Mouse (Mus musculus) small intestine, adult 2 months (tissue): Measurements from ENCODE around the gene Naglu. TPM values are rescaled to one million over a fixed set of nuclear protein-coding genes. Genes with fewer than 3 reads are reported as not detected.

ENCODE experiments used
- H3K27ac ChIP-seq: fragments of 200-500 bp; 2 replicates; pipeline ENCODE4 v1.5.1; 2012; ENCODE audit warnings: low read depth, low read length, control low read depth, inconsistent platforms; ENCODE audit not compliant: insufficient read depth
- H3K27me3 ChIP-seq: fragments of 200-500 bp; 2 replicates; pipeline ENCODE4 v1.6.1; 2012; ENCODE audit warnings: mild to moderate bottlenecking, moderate library complexity, low read length, inconsistent platforms; ENCODE audit not compliant: control insufficient read depth, insufficient read depth
- H3K36me3 ChIP-seq: fragments of 200-500 bp; 2 replicates; pipeline ENCODE4 v1.6.1; 2012; ENCODE audit warnings: mild to moderate bottlenecking, low read length, control low read depth, inconsistent platforms; ENCODE audit not compliant: control insufficient read depth, insufficient read depth
- H3K4me1 ChIP-seq: fragments of 200-500 bp; 2 replicates; pipeline ENCODE4 v1.6.1; 2012; ENCODE audit warnings: low read length, inconsistent platforms, mixed read lengths; ENCODE audit not compliant: control insufficient read depth, insufficient read depth, insufficient read length
- H3K4me3 ChIP-seq: fragments of 200-500 bp; 2 replicates; pipeline ENCODE4 v1.5.1; 2012; ENCODE audit warnings: low read depth, mild to moderate bottlenecking, control low read depth, inconsistent platforms, low read length, moderate library complexity
- CTCF ChIP-seq: fragments of 200-500 bp; IDR thresholded peaks from 2 replicates; pipeline ENCODE4 v1.5.1; 2012; ENCODE audit warnings: low read depth, mild to moderate bottlenecking, control low read depth, inconsistent platforms, low read length, moderate library complexity, mixed read lengths; ENCODE audit not compliant: insufficient replicate concordance, insufficient read length; ENCODE audit errors: extremely low read depth
- POLR2A ChIP-seq: fragments of 200-500 bp; IDR thresholded peaks from 2 replicates; pipeline ENCODE4 v1.6.1; 2012; ENCODE audit warnings: low read depth, mild to moderate bottlenecking, control low read depth, inconsistent platforms, low read length, moderate library complexity
- WGBS: fragments of 180-500 bp; shearing (Covaris S2); methylation state at CpG from one replicate; pipeline ENCODE4 v1.1.7; 2018; 5-methylcytosine and 5-hydroxymethylcytosine counted together
- polyA plus RNA-seq: library from polyadenylated mRNA; depleted of rRNA; stranded (reverse); fragments of >200 nt; gene quantifications from 2 replicates; pipeline ENCODE4 v1.2.3, GENCODE M21; 2012

Gene Naglu
- polyA plus RNA-seq, 1 experiment: 19.1 TPM

- no peak overlapping the region for H3K27ac ChIP-seq
- 96% methylated on average over 1 of the region's 1 CpGs for WGBS
These were observed 38.3 kb upstream of the Naglu start for GRCm38 (mm10) chr11:101031470-101031869.

DNA sequence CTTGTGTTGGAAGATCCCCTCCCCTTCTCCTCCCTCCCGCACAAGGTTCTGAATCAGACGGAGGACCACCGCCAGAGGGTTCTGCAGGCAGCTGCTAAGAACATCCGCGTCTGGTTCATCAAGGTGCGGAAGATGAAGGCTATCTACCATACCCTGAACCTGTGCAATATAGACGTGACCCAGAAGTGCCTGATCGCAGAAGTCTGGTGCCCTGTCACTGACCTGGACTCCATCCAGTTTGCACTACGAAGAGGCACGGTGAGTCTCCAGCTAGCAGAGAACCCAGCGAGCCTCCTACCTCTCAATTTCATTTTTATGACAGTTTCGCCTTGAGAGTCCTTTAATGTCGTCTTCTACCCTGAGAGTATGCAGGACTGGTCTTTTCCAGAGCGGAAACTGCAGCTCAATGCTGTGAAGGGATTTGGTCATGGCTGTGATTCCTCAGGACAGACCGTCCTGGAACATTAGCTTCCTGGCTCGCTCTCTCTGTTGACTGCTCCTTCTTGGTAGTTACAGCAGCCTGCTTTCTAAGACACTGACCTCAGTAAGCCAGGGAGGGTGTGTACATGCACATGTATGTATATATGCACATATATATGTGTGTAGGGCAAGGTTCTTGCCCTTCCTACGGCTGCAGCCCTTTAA is 35.8 kb upstream of the Naglu start:
- Histone ChIP-seq H3K36me3 (peaks cover 46% of the 10 kb centered on the region), H3K4me1 (peaks cover 5% of the 10 kb centered on the region; the same call in 1 of the 2 replicates), H3K27me3 (no peaks in the 10 kb centered on the region), H3K4me3 (no peak overlapping the region), H3K27ac (no peak overlapping the region)
- TF ChIP-seq POLR2A: no peak
- TF ChIP-seq CTCF: no peak
- 95% methylated on average over 17 of the region's 17 CpGs for WGBS

More at GRCm38 (mm10) chr11:101031470-101031869, 38.3 kb upstream of the Naglu start:
- H3K4me1 ChIP-seq: peaks cover 5% of the 10 kb centered on the region; the same call in 1 of the 2 replicates
- peaks cover 36% of the 10 kb centered on the region for H3K36me3 ChIP-seq
- no peak for TF ChIP-seq POLR2A
- TF ChIP-seq CTCF: no peak
- no peak overlapping the region for H3K4me3 ChIP-seq
- H3K27me3 ChIP-seq: no peaks in the 10 kb centered on the region

DNA sequence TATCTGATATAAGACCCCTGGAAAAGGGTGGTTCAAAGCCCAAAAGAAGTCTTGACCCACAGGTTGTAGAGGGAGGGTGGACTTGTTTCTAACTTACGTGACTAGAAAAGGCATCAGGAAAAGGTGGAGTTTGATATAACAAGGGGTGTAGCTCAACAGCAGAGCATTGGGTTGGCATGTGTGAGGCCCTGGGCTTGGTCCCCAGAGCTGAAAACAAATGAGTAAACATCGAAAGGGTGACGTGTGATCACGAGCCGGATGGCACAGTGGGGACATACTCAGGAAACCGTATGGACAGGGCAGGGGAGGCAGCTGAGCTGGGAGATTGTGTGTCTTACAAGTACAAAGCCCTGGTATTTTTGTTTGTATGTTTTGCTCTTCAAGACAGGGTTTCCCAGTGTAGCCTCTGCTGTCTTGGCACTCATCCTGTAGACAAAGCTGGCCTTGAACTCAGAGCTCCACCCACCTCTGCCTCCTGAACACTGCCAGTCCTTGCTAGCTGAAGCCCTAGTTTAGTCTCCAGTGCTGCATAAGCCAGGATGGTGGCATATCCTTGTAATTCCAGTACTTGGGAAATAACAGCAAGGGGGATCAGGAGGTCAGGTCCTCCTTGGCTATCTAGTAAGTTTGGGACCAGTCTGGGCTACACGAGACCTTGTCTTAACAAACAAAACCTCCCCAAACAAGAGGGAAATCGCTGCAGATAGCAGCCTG is 35.0 kb upstream of the Naglu start:
- Histone ChIP-seq H3K27me3 (no peaks in the 10 kb centered on the region), H3K36me3 (peaks cover 46% of the 10 kb centered on the region), H3K4me3 (no peak overlapping the region), H3K4me1 (peaks cover 5% of the 10 kb centered on the region; the same call in 1 of the 2 replicates), H3K27ac (no peak overlapping the region)
- WGBS: 93% methylated on average over 8 of the region's 8 CpGs
- TF ChIP-seq CTCF (no peak), POLR2A (no peak)

DNA sequence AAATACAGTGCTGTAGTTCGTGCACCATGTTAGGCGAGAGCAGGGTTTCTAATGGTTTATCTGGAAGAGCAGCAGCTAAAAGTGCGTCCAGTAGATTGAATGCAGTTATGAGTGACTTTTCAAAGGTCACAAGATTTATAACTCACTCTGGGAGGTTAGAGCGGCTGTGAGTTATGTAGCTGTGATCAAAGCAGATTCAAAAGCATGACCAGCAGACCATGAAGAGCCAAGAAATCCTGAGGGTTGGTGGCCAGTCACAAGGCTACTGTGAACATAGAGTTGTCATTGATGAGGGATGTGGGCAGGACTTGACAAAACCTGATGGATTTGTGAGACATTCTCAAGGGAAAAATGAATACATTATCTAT is 34.5 kb upstream of the Naglu start:
- H3K36me3 ChIP-seq: peaks cover 48% of the 10 kb centered on the region
- WGBS: 77% methylated on average over 4 of the region's 4 CpGs
- no peak overlapping the region for H3K4me3 ChIP-seq
- H3K4me1 ChIP-seq: peaks cover 4% of the 10 kb centered on the region; the same call in 1 of the 2 replicates
- H3K27ac ChIP-seq: no peak overlapping the region
- TF ChIP-seq CTCF (no peak), POLR2A (no peak)
- no peaks in the 10 kb centered on the region for H3K27me3 ChIP-seq

- WGBS: 88% methylated on average over 10 of the region's 10 CpGs
- TF ChIP-seq CTCF: no peak
- no peak for TF ChIP-seq POLR2A
- peaks cover 52% of the 10 kb centered on the region for H3K36me3 ChIP-seq
These were observed 32.0 kb upstream of the Naglu start for GRCm38 (mm10) chr11:101037795-101038194.

GRCm38 (mm10) chr11:101045826-101046225 is 24.0 kb upstream of the Naglu start:
- H3K4me1 ChIP-seq: no peaks in the 10 kb centered on the region; the same call in 1 of the 2 replicates
- H3K4me3 ChIP-seq: no peak overlapping the region
- H3K27me3 ChIP-seq: no peaks in the 10 kb centered on the region
- no peak overlapping the region for H3K27ac ChIP-seq
- H3K36me3 ChIP-seq: peaks cover 55% of the 10 kb centered on the region
- WGBS: 93% methylated on average over 4 of the region's 4 CpGs
- no peak for TF ChIP-seq CTCF
- no peak for TF ChIP-seq POLR2A

More at GRCm38 (mm10) chr11:101037795-101038194, 32.0 kb upstream of the Naglu start:
- Histone ChIP-seq H3K4me3 (no peak overlapping the region), H3K27ac (no peak overlapping the region), H3K27me3 (no peaks in the 10 kb centered on the region), H3K4me1 (peaks cover 3% of the 10 kb centered on the region; the same call in 1 of the 2 replicates)

DNA sequence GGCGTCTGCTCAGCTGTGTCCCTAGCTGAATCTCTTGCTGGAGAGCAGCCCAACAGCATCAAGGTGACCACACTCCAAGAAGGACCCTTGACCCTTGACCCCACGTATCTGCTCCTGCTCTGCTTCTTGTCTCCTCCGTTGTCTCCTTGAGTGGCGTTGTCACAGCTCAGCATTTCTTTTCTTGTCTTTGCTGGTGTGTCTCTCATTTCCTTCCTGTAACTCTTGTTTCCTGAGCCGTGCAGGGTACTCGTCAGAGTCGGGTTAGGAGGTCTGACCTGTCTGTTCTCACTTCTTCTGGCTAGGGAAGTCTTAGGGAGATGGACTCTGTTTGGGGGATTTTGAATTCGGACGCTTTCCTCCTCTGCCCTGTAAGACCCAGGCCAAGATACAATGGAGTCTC is 23.4 kb upstream of the Naglu start:
- 65% methylated on average over 9 of the region's 9 CpGs for WGBS
- Histone ChIP-seq H3K27ac (no peak overlapping the region), H3K4me3 (no peak overlapping the region), H3K4me1 (no peaks in the 10 kb centered on the region; the same call in 1 of the 2 replicates), H3K36me3 (peaks cover 54% of the 10 kb centered on the region), H3K27me3 (no peaks in the 10 kb centered on the region)
- TF ChIP-seq CTCF: no peak
- TF ChIP-seq POLR2A: no peak
